ENCODE assay signal across 22 mouse cellular contexts in genomic region chr3:121107481-121107880, GRCm38 (mm10).
DNase-seq lines count a peak whose midpoint lies in the region; ATAC-seq and TF ChIP-seq lines count a peak whose summit lies in the region.
"Had no signal": no experiment of that assay in that cellular context is flagged by ENCODE, and none has a peak within 500 bp of the region (broad histone marks: within the 10 kb centered on the region; RNA-seq: fewer than 3 reads in every experiment).

No protein-coding gene starts in this region.

- H3K9ac ChIP-seq in midbrain, embryonic 11.5 days (ENCODE audit: low read length) = no peak overlapping the region
- no peak overlapping the region for H3K9ac ChIP-seq in midbrain, postnatal 0 days (replicated peaks; ENCODE audit: low read length, poor library complexity, severe bottlenecking)
- H3K9ac ChIP-seq: heart, embryonic 15.5 days; hindbrain, embryonic 14.5 days had no signal

- H3K9me3 ChIP-seq in midbrain, embryonic 11.5 days (ENCODE audit: control insufficient read depth, low read length) = no peaks in the 10 kb centered on the region
- no peaks in the 10 kb centered on the region for H3K9me3 ChIP-seq in midbrain, postnatal 0 days (ENCODE audit: low read length)
- H3K9me3 ChIP-seq: embryonic facial prominence, embryonic 10.5 days; heart, embryonic 15.5 days; hindbrain, embryonic 10.5 days had no signal

- DNase-seq in midbrain, embryonic 11.5 days (ENCODE audit: low spot score, missing footprints) = peak; percentile 45
- DNase-seq in midbrain, postnatal 0 days (ENCODE audit: low spot score) = no peak
- DNase-seq in 416B (ENCODE audit: low read depth) = peak; percentile 37
- DNase-seq in natural killer cell, adult 2 months (ENCODE audit: low spot score in 2 of 2) = peak; percentile 10 to 21
- no peak for DNase-seq in frontal cortex, postnatal 36 days (ENCODE audit: low spot score in 2 of 2)
- DNase-seq in spleen, adult 12 weeks (ENCODE audit: low spot score) = no peak
- DNase-seq: adrenal gland, postnatal 14 days; cerebellum, adult 18-20 months; cerebellum, adult 9-11 months; cerebellum, postnatal 36 days; gastrocnemius, postnatal 10 days; heart, adult 2 months; heart, postnatal 14 days had no signal

- H3K36me3 ChIP-seq in midbrain, embryonic 11.5 days (ENCODE audit: control insufficient read depth, insufficient read depth, low read length) = no peaks in the 10 kb centered on the region
- no peaks in the 10 kb centered on the region for H3K36me3 ChIP-seq in midbrain, postnatal 0 days (ENCODE audit: insufficient read depth, low read length)
- H3K36me3 ChIP-seq: embryonic facial prominence, embryonic 10.5 days; heart, embryonic 15.5 days; hindbrain, embryonic 10.5 days had no signal

- no peak overlapping the region for H3K27ac ChIP-seq in midbrain, embryonic 11.5 days (ENCODE audit: low read depth, low read length)
- H3K27ac ChIP-seq in midbrain, postnatal 0 days (ENCODE audit: low read depth, low read length) = no peak overlapping the region
- H3K27ac ChIP-seq: embryonic facial prominence, embryonic 10.5 days; heart, adult 2 months; heart, embryonic 15.5 days; hindbrain, embryonic 10.5 days; hindbrain, embryonic 14.5 days had no signal

- no peak for ATAC-seq in midbrain, embryonic 11.5 days (ENCODE audit: low FRiP score)
- no peak for ATAC-seq in midbrain, postnatal 0 days (ENCODE audit: low FRiP score)
- peak; percentile 77 to 82 for ATAC-seq in hematopoietic stem cell, adult 5-6 weeks (replicated peaks in 1 of 2; ENCODE audit: insufficient read depth in 1 of 2, low FRiP score in 2 of 2, low TSS enrichment in 1 of 2, low read depth in 1 of 2, poor library complexity in 2 of 2, severe bottlenecking in 2 of 2)
- ATAC-seq: activated CD4-positive, CD25-positive, alpha-beta regulatory T cell, adult 4 months; forebrain, embryonic 14.5 days; Patski had no signal

- no peaks in the 10 kb centered on the region for H3K4me1 ChIP-seq in midbrain, embryonic 11.5 days (ENCODE audit: control insufficient read depth, insufficient read depth, low read length)
- H3K4me1 ChIP-seq in midbrain, postnatal 0 days (ENCODE audit: insufficient read depth, low read length) = no peaks in the 10 kb centered on the region
- H3K4me1 ChIP-seq: heart, embryonic 15.5 days; hindbrain, embryonic 10.5 days had no signal

- no peak overlapping the region for H3K4me2 ChIP-seq in midbrain, embryonic 11.5 days
- H3K4me2 ChIP-seq in midbrain, postnatal 0 days (ENCODE audit: low read depth, low read length, poor library complexity, severe bottlenecking) = no peak overlapping the region
- H3K4me2 ChIP-seq: heart, embryonic 11.5 days; heart, embryonic 15.5 days; hindbrain, embryonic 14.5 days had no signal

- no peak for TF ChIP-seq CTCF in midbrain, postnatal 0 days (IDR thresholded peaks at IDR 0.05)

- WGBS in midbrain, embryonic 11.5 days = 89% methylated on average over 6 of the region's 6 CpGs
- 91% methylated on average over 6 of the region's 6 CpGs for WGBS in midbrain, postnatal 0 days

- no peaks in the 10 kb centered on the region for H3K27me3 ChIP-seq in midbrain, embryonic 11.5 days (ENCODE audit: control insufficient read depth, insufficient read depth, low read length)
- H3K27me3 ChIP-seq in midbrain, postnatal 0 days (ENCODE audit: insufficient read depth, low read length) = no peaks in the 10 kb centered on the region
- H3K27me3 ChIP-seq: heart, embryonic 15.5 days had no signal

- H3K4me3 ChIP-seq in midbrain, embryonic 11.5 days (ENCODE audit: low read depth, low read length) = no peak overlapping the region
- no peak overlapping the region for H3K4me3 ChIP-seq in midbrain, postnatal 0 days (ENCODE audit: low read depth, low read length)
- H3K4me3 ChIP-seq: embryonic facial prominence, embryonic 10.5 days; heart, adult 2 months; heart, embryonic 15.5 days; hindbrain, embryonic 10.5 days had no signal

Comparison
In these comparisons a context has a peak if more than half of its experiments do, and no peak if none do; other contexts are left out.
1. DNase-seq: peak in midbrain, embryonic 11.5 days (single experiment), 416B (single experiment) and natural killer cell, adult 2 months (2 of 2); none in midbrain, postnatal 0 days (single experiment), frontal cortex, postnatal 36 days (0 of 2) and spleen, adult 12 weeks (single experiment).
2. ATAC-seq: peak in hematopoietic stem cell, adult 5-6 weeks (2 of 2); none in midbrain, embryonic 11.5 days (single experiment) and midbrain, postnatal 0 days (single experiment).